Mouse (Mus musculus): ENCODE data around the gene Adcy7.

Gene Adcy7

GRCm38 (mm10) chr8:88272231-88273050 lies at the start of gene Adcy7:
Gene Adcy7, plus strand, starts transcription at chr8:88272403.
- DNase-seq (ENCODE audit: low spot score in 2 of 2), result no peak

DNA sequence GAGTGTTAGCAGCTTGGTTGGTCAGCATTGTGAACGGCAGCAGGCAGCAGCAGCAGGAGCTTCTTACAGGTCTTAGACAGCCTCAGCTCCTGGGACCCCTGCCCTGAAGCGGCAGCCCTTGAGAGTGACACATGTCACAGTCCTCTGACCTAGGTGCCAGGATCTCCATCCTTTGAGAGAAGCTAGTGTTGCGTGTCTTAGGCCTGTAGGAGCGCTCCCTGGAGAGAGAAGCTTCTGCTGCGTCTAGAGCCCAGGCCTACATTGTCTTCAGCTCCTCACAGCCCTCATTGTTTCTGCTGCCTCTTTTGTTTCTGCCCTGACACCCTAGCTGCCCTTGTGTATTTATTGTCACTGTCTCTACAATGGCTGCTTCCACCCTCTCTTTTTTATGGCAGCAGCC lies 46.8 kb upstream of the Adcy7 start:
- DNase-seq (ENCODE audit: low spot score in 2 of 2), result no peak

DNA sequence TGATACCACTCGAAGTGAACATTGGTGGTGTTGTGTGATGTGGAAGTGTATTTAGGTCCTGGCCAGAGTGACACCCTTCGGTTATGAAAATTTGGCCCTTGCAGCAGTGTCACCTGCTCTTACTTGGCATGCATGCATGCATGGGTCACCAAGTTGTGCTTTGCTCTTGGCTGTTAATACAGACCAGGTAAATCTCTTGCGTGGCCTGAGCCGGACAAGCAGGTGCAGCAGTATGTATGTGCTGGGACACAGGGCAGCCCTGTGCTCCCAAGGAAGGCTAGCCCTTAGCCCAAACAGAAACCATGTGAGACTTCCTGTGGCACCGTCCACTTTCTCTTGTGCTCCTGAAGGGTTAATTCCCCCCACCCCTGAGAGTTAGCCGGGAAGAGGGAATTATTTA lies 44.4 kb upstream of the Adcy7 start:
- DNase-seq (ENCODE audit: low spot score in 2 of 2), result no peak

- DNase-seq (ENCODE audit: low spot score in 2 of 2), result no peak
These were observed 43.9 kb upstream of the Adcy7 start for GRCm38 (mm10) chr8:88228286-88228685.

- no peak for DNase-seq (ENCODE audit: low spot score in 2 of 2)
These were observed 43.4 kb upstream of the Adcy7 start for GRCm38 (mm10) chr8:88228800-88229199.

DNA sequence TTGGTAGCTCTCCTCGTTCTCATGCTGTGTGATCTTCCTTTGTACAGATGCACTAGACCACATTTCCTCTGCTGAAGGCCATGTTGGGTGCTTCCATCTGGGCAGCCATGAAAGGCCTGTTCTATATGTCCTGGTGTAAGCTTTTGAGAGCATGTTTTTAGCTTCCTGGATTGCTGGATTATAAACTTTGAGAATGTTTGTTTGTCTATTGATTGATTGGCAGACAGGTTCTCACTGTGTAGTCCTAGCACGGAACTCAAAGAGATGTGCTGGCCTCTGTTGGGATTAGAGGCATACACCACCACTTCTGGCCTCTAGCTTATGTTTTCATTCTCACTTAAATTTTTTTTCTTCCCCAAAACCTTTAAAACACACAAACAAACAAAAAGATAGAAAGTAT lies 35.5 kb upstream of the Adcy7 start:
- DNase-seq (ENCODE audit: low spot score in 2 of 2), result no peak

DNA sequence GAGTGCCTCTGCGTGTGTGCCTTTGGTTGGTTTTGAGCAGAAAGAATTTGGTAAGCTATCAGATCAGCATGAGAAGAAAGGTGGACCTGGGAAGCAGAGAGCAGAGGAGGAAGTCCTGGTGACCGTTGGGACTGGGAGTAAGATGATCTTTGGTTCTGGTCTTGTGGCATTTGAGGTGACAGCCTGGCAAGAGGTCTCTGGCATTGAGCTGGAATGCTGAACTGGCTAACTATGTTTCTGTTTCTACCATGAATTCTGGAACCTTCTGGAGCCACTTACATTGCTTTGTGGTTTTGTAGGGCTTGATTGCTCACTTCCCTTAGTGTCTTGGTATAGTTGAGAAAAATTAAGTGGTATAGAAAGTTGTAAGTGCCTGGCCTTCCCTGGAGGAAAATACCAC lies 34.6 kb upstream of the Adcy7 start:
- no peak for DNase-seq (ENCODE audit: low spot score in 2 of 2)

- no peak for DNase-seq (ENCODE audit: low spot score in 2 of 2)
These were observed 32.9 kb upstream of the Adcy7 start for GRCm38 (mm10) chr8:88239277-88239676.

DNA sequence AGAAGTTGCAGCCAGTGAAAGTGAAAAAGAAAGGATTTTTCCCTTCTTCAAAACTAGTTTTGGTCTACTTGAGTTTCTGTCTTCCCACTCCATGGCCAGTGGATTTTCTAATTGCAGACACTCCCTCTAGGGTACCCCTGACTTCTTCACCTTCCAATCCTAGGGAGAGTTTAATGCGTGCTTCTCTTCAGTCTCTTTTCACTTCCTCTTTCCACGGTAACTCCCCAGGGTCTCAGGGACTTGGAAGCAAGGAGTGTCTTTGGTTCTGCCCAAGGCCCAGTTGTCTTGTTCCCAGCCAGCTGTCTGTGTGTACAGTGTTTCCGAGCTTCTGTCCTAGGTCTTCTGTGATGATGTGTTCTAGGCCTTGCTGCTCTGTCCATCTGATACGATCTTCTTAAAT lies 30.3 kb upstream of the Adcy7 start:
- no peak for DNase-seq (ENCODE audit: low spot score in 2 of 2)

DNA sequence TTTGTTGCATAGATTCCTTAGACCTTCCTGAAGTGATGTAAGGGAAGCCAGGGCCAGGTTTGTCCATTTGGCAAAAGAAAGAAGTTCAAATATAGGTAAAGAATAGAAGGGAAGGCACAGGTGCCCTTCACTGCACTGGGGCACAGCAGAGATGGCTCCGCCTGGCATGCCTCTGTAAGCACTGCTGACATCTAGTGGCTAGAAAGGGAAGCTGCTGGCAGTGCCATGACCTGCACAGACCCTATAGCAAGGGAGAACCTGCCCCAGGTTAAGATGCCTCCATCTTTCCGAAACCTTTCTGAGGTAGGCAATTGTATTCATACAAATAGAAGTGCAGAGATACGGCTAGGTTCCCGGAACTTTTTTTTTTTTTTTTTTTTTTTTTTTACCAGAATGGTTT lies 27.9 kb upstream of the Adcy7 start:
- peak; percentile 34 to 60 for DNase-seq (ENCODE audit: low spot score in 2 of 2)

GRCm38 (mm10) chr8:88252791-88253190 lies 19.4 kb upstream of the Adcy7 start:
- DNase-seq (ENCODE audit: low spot score in 2 of 2), result no peak

GRCm38 (mm10) chr8:88254957-88255356 lies 17.2 kb upstream of the Adcy7 start:
- DNase-seq (ENCODE audit: low spot score in 2 of 2), result no peak

DNA sequence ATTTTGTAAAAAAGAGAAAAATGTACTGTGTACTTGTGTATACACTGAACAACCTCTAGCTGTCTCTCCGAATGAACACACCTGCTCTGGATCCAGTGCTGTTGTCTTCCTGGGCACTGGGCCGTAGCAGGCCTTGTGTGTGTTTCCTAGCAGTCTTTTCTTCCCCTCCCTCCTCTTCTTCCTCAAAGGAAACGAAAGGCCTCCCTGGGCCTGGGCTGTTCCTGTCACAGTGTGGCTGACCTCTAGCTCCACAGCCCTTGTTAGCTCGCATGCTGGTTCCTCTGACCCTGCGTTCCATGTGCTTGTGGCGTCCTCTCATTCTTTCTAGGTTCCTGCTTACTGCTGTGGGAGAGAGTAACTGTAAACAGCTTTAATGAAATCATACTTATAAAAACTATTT lies 14.2 kb upstream of the Adcy7 start:
- DNase-seq (ENCODE audit: low spot score in 2 of 2), result no peak

GRCm38 (mm10) chr8:88258544-88258943 lies 13.7 kb upstream of the Adcy7 start:
- no peak for DNase-seq (ENCODE audit: low spot score in 2 of 2)

DNA sequence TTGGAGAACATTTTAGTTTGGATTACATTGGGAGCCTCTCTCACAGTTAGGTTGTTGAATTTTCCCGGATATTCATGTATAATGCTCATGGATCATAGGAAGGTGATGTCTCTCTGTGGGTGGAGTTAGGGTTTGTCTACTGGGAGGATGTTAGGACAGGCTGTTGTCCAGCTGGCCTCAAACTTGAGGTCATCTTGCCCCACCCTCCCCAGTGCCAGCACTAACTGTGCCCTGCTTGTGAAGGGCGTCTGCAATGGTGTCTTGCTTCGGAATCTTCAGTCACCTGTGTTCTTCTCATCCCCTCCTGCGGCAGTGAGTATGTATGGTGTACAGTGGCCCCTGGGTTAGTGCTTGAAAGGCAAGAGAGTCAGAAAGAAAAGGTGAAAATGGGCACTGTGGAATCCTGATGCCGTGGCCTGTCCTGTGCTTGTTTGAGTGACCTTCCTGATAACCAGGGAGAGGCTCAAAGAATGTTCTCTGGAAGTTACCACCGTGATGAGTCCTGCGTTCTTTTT lies 11.7 kb upstream of the Adcy7 start:
- DNase-seq (ENCODE audit: low spot score in 2 of 2), result no peak

GRCm38 (mm10) chr8:88262831-88263635 lies 9.2 kb upstream of the Adcy7 start:
- no peak for DNase-seq (ENCODE audit: low spot score in 2 of 2)

GRCm38 (mm10) chr8:88265511-88265910 lies 6.7 kb upstream of the Adcy7 start:
- DNase-seq (ENCODE audit: low spot score in 2 of 2), result no peak

DNA sequence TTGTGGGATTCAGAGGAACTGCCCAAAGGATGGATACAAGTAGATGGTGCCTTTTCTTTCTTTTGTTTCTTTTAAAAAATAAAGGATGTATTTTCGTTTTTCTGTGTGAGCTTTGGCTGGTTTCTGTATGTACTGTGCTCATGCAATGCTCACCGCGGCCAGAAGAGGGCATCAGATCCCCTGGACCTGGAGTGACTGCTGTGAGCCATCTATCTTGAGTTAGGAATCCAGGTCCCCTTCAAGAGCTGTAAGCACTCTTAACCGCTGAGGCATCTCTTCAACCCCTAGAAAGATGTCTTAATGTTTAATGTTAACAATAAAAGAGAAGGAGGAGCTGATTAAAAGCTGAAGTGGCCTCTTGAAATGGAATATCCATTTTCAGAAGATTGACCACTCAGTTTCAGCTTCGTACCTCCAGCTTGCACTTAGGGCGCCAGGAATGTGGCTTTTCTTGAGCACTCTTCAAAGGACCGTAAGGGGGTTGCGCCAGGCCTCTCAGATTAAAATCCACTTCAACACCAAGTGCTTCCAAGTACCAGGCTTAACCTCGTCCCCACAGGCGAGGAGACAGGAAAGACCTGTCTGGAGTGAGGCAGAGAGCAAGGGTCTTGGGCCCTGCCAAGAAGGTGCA lies 5.9 kb upstream of the Adcy7 start:
- peak; percentile 84 to 87 for DNase-seq (ENCODE audit: low spot score in 2 of 2)

- no peak for DNase-seq (ENCODE audit: low spot score in 2 of 2)
These were observed 5.3 kb upstream of the Adcy7 start for GRCm38 (mm10) chr8:88266801-88267403.

DNA sequence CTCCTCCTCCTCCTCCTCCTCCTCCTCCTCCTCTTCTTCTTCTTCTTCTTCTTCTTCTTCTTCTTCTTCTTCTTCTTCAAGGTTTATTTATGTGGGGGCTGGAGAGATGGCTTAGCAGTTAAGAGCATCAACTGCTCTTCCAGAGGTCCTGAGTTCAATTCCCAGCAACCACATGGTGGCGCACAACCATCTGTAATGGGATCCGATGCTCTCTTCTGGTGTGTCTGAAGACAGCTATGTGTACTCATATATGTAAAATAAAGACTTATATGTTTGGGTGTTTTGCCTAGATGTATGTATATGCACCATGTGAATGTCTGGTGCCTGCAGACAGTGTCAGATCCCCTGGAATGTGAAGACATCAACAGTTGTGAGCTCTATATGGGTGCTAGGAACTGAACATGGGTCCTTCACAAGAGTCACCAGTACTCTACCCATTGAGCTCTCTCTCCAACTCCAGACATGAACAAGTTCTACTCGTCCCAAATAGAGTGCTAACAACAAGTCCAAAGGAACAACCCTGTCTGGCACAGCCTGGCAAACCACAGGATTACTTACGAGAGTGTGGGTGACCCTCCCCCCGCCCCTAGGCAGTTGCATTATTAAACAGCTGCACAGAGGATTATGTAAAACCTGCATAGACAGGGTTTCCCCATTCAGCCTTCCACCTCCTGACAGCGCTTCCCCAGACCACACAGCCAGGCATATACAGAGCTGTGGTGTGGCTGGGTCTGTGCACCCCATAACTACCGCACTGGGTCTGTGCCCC lies 2.9 kb upstream of the Adcy7 start:
- no peak for DNase-seq (ENCODE audit: low spot score in 2 of 2)

- no peak for DNase-seq (ENCODE audit: low spot score in 2 of 2)
These were observed 2.1 kb upstream of the Adcy7 start for GRCm38 (mm10) chr8:88270086-88270485.
